Mouse (Mus musculus) gonadal fat pad, adult 2 months (tissue): ENCODE data around the gene Nos1. TPM values are rescaled to one million over a fixed set of nuclear protein-coding genes. Genes with fewer than 3 reads are reported as not detected.

Source experiments
- DNase-seq: peaks from one replicate; pipeline ENCODE4 v3.0.0-alpha.2; 2012; ENCODE audit warnings: low read depth
- polyA plus RNA-seq: library from polyadenylated mRNA; depleted of rRNA; stranded (reverse); fragments of >200 nt; gene quantifications from 2 replicates; pipeline ENCODE4 v1.2.3, GENCODE M21; 2012

Nos1 gene
- polyA plus RNA-seq, 1 experiment, result 0.72 TPM

- DNase-seq, result no peak
Measured at GRCm38 (mm10) chr5:117955675-117956420, 175.0 kb downstream of the Nos1 start.

GRCm38 (mm10) chr5:117964750-117965149 lies 183.9 kb downstream of the Nos1 start:
- DNase-seq, result no peak

- DNase-seq, result no peak
Measured at GRCm38 (mm10) chr5:117966956-117967355, 186.1 kb downstream of the Nos1 start.

DNA sequence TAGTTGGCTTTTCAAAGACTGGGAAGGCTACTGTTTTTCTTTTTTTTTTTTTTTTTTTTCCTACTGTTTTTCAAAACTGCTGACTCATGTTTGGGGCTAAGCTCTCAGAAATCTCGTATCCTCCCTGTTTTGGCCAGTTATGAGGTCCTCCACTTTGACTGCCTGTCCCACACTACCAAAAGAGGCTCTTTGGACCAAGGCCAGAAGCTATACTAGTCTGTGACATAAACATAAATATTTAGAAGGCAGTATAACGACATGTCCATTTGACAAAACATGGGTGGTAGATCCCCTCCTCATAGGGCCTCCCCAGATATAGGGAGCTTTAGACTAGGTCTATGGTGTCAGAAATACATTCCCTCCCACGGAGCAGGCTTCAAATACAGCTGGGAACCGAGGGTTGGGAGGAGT lies 186.8 kb downstream of the Nos1 start:
- DNase-seq, result no peak

- DNase-seq, result no peak
Measured at GRCm38 (mm10) chr5:117969681-117970427, 189.0 kb downstream of the Nos1 start.

DNA sequence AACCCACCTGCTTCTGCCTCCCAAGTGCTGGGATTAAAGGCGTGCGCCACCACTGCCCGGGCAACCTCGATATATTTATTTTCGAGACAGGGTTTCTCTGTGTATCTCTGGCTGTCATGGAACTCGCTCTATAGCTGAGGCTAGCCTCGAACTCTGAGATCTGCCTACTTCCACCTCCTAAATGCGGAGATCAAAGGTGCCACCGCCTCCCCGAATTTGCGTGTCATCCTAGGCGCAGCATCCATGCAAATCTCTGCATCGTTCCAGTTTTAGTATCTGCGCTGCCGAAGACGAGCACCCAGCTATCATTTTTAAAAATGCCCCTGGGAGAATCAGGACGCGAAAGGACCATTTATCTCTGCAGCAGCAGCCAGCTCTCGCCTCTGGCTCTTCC lies 195.4 kb downstream of the Nos1 start:
- no peak for DNase-seq

DNA sequence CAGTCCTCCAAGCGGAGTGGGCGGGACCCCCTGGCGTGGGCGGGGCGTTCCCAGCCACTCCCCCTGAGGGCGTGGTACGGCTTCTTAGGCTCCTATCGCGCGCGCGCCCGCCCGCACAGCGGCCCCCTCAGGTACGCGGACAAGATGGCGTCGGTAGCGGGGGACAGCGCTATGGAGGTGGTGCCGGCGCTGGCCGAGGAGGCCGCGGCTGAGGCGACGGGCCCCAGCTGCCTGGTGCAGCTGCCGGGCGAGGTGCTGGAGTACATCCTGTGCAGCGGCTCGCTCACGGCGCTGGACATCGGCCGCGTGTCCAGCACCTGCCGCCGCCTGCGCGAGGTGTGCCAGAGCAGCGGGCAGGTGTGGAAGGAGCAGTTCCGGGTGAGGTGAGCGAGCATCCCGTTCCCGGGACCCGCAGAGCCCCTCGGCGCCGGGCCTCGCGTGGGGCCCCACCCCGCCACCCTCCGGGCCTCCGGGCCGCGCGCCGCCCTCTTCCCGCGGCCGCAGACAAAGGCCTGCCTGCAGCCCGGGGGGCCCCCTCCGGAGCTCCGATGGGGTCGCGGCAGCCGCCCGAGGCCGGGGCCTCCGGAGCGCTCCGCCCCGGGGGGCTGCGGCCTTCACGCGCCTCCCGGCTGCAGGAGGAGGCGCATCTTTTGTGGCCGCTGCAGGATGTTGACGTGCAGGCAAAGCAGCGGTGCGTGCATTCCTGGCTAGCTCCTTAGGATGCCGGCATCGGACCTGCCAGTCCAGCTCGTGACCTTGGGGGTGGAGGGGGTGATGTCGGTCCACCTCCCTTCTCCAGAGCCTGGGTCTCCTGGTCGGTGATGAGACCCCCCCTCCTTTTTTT lies 196.0 kb downstream of the Nos1 start, which contains the start of gene Fbxo21:
Gene Fbxo21 (plus strand): TSS at position 74 of the 844 bp plus-strand sequence.
- DNase-seq, result no peak

DNA sequence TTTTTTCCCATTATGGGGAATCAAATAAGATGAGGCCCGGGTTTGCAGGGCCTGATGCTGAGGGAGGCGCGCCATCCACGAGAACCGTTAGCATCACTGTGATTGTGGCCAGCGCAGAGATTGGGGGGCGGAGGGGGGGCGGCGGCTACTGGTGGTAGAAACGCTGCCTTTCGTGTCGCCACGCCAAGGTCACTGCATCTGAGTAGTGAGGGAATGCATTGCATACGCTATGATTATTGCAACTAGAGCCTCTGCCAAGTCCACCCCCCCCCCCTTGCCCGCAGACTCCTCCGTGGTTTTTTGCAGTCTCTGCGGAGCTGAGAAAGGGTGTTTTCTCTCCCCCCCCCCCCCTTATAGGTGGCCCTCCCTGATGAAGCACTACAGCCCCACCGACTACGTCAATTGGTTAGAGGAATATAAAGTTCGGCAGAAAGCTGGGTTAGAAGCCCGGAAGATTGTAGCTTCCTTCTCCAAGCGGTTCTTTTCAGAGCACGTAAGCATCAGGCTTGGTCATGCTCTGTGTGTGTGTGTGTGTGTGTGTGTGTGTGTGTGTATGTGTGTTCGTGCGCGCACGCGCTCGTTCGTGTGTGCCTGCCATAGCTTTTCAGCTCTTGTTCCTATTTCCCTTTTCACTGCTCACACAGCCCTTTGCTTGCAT lies 196.8 kb downstream of the Nos1 start:
- DNase-seq, result no peak

GRCm38 (mm10) chr5:117978159-117978697 lies 197.4 kb downstream of the Nos1 start:
- DNase-seq, result no peak

- no peak for DNase-seq
Measured at GRCm38 (mm10) chr5:117979082-117979481, 198.2 kb downstream of the Nos1 start.

- DNase-seq, result no peak
Measured at GRCm38 (mm10) chr5:117980921-117981320, 200.1 kb downstream of the Nos1 start.

DNA sequence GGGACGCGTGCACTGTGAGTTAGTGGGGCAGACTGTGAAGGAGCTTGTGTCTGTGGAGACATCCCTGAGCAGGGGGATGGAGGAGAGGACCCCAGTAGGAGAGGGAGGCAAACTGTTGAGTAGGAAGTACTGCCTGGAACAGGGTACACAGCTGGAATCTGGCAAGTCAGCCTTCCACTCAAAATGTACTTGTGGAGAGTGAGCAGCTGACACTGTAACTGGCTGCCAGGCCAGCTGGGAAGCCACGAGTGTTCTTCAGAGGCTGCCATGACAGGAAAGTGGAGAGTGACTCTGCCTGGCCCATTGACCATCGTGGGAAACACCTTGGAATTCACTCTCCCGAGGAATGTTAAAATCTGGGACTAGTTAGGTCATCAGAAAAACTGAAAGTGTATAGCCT lies 201.1 kb downstream of the Nos1 start:
- DNase-seq, result no peak

DNA sequence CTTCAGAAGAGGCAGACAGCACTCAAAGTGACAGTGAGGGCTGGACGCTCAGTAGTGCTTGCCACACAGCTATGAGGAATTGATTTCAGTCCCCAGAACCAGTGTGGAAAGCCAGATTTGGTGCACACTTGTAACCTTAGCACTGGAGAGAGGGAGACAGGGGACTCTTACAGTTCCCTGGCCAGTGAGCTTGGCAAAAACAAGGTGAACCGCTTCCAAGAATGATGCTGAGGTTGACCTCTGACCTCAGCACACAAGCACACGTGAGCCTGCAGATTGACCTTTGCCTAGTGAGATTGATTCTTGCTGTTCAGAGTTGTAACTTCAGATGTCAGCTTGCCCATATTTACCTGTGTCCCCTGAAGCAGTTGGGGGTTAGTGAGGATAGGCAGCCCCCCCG lies 205.5 kb downstream of the Nos1 start:
- DNase-seq, result no peak

DNA sequence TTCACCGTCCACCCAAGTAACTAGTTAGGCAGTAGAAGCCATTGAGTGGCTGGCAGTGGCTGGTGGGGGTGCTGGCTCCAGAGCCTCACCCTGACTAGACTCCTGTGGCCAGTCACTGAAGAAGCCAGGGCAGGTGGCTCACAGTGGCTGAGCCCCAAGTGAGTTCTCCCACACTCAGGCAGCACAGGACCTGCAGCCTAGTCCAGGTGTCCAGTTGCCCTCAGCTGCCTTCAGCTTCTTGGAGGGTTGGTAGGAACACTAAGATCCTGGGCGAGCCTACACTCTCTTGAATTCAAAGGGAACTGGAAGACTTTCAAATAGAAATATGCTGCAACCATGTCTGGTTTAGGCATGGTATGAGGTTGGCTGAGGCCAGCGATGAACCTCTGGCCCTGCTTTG lies 207.1 kb downstream of the Nos1 start:
- DNase-seq, result no peak

- DNase-seq, result no peak
Measured at GRCm38 (mm10) chr5:117988367-117988766, 207.5 kb downstream of the Nos1 start.

DNA sequence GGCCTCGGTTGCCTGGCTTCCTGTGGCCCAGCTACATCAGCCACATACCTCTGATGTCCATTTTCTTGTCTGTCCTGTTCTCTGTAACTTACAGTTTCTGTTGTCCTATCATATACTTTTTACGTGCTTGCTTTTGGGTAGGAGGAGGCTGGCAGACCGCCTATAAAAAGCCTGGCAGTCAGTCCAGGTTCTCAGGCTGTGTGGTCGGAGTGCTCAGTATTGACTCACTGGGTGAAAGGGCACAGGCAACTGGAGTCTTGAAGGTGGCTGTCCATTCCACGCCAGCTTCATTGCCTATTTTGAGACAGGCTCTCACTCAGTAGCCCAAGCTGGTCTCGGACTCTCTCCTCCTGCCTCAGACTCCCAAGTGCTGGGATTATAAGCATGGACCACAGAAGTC lies 208.9 kb downstream of the Nos1 start:
- peak; percentile 63 for DNase-seq

DNA sequence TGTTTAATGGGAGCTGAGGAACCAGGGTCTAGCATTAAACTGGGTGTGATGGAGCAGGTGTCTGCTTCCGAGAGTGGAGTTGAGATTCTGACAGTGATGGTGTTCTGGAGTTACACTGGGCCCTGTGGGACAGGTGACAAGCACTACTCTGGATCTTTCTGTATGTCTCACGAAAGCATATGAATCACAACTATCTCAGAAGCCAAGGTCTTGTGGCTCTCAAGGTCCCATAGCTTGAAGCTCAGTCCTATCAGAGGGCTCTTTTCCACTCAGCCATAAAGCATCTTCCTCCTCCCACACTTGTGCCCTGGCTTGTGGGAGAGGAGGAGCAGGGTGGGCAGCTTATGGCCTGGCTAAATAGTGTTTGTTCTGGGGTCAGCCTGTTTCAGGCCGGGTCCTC lies 210.1 kb downstream of the Nos1 start:
- no peak for DNase-seq

- no peak for DNase-seq
Measured at GRCm38 (mm10) chr5:117993550-117993949, 212.7 kb downstream of the Nos1 start.

GRCm38 (mm10) chr5:117995372-117995901 lies 214.6 kb downstream of the Nos1 start:
- DNase-seq, result no peak

GRCm38 (mm10) chr5:117995911-117996310 lies 215.1 kb downstream of the Nos1 start:
- DNase-seq, result no peak

GRCm38 (mm10) chr5:117996581-117996980 lies 215.7 kb downstream of the Nos1 start:
- DNase-seq, result no peak
